Mouse (Mus musculus) kidney, adult 2 months (tissue): ENCODE data around the gene Plac1. TPM values are rescaled to one million over a fixed set of nuclear protein-coding genes. Genes with fewer than 3 reads are reported as not detected.

Experiments used
- DNase-seq: peaks from one replicate; pipeline ENCODE4 v3.0.0; 2021
- H3K27ac ChIP-seq: fragments of 200-500 bp; 2 replicates; pipeline ENCODE4 v1.5.1; 2012; ENCODE audit warnings: low read depth, low read length, control low read depth, inconsistent platforms; ENCODE audit not compliant: insufficient read depth
- H3K27me3 ChIP-seq: fragments of 200-500 bp; replicated peaks from 2 replicates; pipeline ENCODE4 v1.6.1; 2012; ENCODE audit warnings: mild to moderate bottlenecking, moderate library complexity, low read length, inconsistent platforms; ENCODE audit not compliant: control insufficient read depth, insufficient read depth
- H3K36me3 ChIP-seq: fragments of 200-500 bp; 2 replicates; pipeline ENCODE4 v1.6.1; 2012; ENCODE audit warnings: mild to moderate bottlenecking, moderate library complexity, low read length, inconsistent platforms; ENCODE audit not compliant: control insufficient read depth, insufficient read depth
- H3K4me1 ChIP-seq: fragments of 200-500 bp; 2 replicates; pipeline ENCODE4 v1.6.1; 2011; ENCODE audit warnings: low read length; ENCODE audit not compliant: control insufficient read depth, insufficient read depth
- H3K4me3 ChIP-seq: fragments of 200-500 bp; 2 replicates; pipeline ENCODE4 v1.5.1; 2011; ENCODE audit warnings: mild to moderate bottlenecking, low read depth, low read length, control low read depth; ENCODE audit not compliant: insufficient read depth
- CTCF ChIP-seq: fragments of 200-500 bp; conservative IDR thresholded peaks from 2 replicates; pipeline ENCODE4 v1.5.1; 2011; ENCODE audit warnings: low read depth, mild to moderate bottlenecking, control low read depth, low read length, moderate library complexity, mixed read lengths; ENCODE audit not compliant: insufficient read depth, insufficient read length
- POLR2A ChIP-seq: fragments of 200-500 bp; IDR thresholded peaks from one replicate; pipeline ENCODE4 v1.6.1; 2011; ENCODE audit warnings: low read depth, low read length, control low read depth
- WGBS: fragments of 180-500 bp; shearing (Covaris S2); methylation state at CpG from one replicate; pipeline ENCODE4 v1.1.7; 2018; 5-methylcytosine and 5-hydroxymethylcytosine counted together
- polyA plus RNA-seq: library from polyadenylated mRNA; depleted of rRNA; stranded (reverse); fragments of >200 nt; gene quantifications from 2 replicates; pipeline ENCODE4 v1.2.3, GENCODE M21; 2012

Plac1 gene
- polyA plus RNA-seq, 1 experiment, result not detected

GRCm38 (mm10) chrX:53049196-53049595 lies 190.7 kb downstream of the Plac1 start:
- Histone ChIP-seq H3K27ac (no peak overlapping the region), H3K4me1 (0 out of 2 replicates have a peak, but pooled peaks cover 2% of the 10 kb centered on the region), H3K27me3 (no peaks in the 10 kb centered on the region), H3K36me3 (no peaks in the 10 kb centered on the region), H3K4me3 (no peak overlapping the region)
- WGBS, result 84% methylated on average over 4 of the region's 4 CpGs
- DNase-seq, result no peak
- no peak for TF ChIP-seq POLR2A
- no peak for TF ChIP-seq CTCF

GRCm38 (mm10) chrX:53046911-53047310 lies 193.0 kb downstream of the Plac1 start:
- H3K4me1 ChIP-seq, result 0 out of 2 replicates have a peak, but pooled peaks cover 2% of the 10 kb centered on the region
- no peak for DNase-seq
- H3K27ac ChIP-seq, result no peak overlapping the region
- no peak overlapping the region for H3K4me3 ChIP-seq
- whole genome bisulfite sequencing, result 62% methylated on average over 2 of the region's 2 CpGs
- no peak for TF ChIP-seq CTCF
- no peaks in the 10 kb centered on the region for H3K36me3 ChIP-seq
- no peaks in the 10 kb centered on the region for H3K27me3 ChIP-seq

- Histone ChIP-seq H3K27ac (no peak overlapping the region), H3K4me1 (0 out of 2 replicates have a peak, but pooled peaks cover 2% of the 10 kb centered on the region), H3K4me3 (no peak overlapping the region), H3K36me3 (no peaks in the 10 kb centered on the region), H3K27me3 (no peaks in the 10 kb centered on the region)
- TF ChIP-seq POLR2A (no peak), CTCF (no peak)
- DNase-seq, result no peak
- WGBS, result 69% methylated on average over 4 of the region's 4 CpGs
Observed at GRCm38 (mm10) chrX:53046033-53046432, 193.9 kb downstream of the Plac1 start.

- H3K27ac ChIP-seq, result 0 out of 2 replicates have a peak overlapping the region, but pooled peaks have one; percentile 46
- TF ChIP-seq CTCF, result no peak
- no peak for TF ChIP-seq POLR2A
- H3K36me3 ChIP-seq, result no peaks in the 10 kb centered on the region
- DNase-seq, result peak; percentile 71
- 0 out of 2 replicates have a peak, but pooled peaks cover 2% of the 10 kb centered on the region for H3K4me1 ChIP-seq
- H3K27me3 ChIP-seq, result no peaks in the 10 kb centered on the region
- 29% methylated on average over 10 of the region's 10 CpGs for WGBS
- H3K4me3 ChIP-seq, result no peak overlapping the region
Observed at GRCm38 (mm10) chrX:53045187-53045903, 194.6 kb downstream of the Plac1 start.

- WGBS, result 59% methylated on average over 6 of the region's 6 CpGs
- 0 out of 2 replicates have a peak, but pooled peaks cover 2% of the 10 kb centered on the region for H3K4me1 ChIP-seq
- TF ChIP-seq CTCF (no peak), POLR2A (no peak)
- no peaks in the 10 kb centered on the region for H3K36me3 ChIP-seq
- H3K27me3 ChIP-seq, result no peaks in the 10 kb centered on the region
- H3K27ac ChIP-seq, result no peak overlapping the region
- peak; percentile 10 for DNase-seq
- no peak overlapping the region for H3K4me3 ChIP-seq
Observed at GRCm38 (mm10) chrX:53041006-53041405, 198.9 kb downstream of the Plac1 start.

GRCm38 (mm10) chrX:53040138-53040537 lies 199.8 kb downstream of the Plac1 start:
- Histone ChIP-seq H3K4me3 (no peak overlapping the region), H3K27ac (no peak overlapping the region), H3K27me3 (no peaks in the 10 kb centered on the region), H3K36me3 (no peaks in the 10 kb centered on the region), H3K4me1 (no peaks in the 10 kb centered on the region)
- TF ChIP-seq CTCF (no peak), POLR2A (no peak)
- 86% methylated on average over 6 of the region's 6 CpGs for WGBS
- no peak for DNase-seq

GRCm38 (mm10) chrX:53039651-53040050 lies 200.3 kb downstream of the Plac1 start:
- H3K36me3 ChIP-seq, result no peaks in the 10 kb centered on the region
- WGBS, result 35% methylated on average over 5 of the region's 5 CpGs
- H3K4me1 ChIP-seq, result no peaks in the 10 kb centered on the region
- no peaks in the 10 kb centered on the region for H3K27me3 ChIP-seq
- TF ChIP-seq POLR2A (no peak), CTCF (no peak)
- no peak overlapping the region for H3K27ac ChIP-seq
- DNase-seq, result peak; percentile 22
- no peak overlapping the region for H3K4me3 ChIP-seq
